Mouse (Mus musculus) small intestine, adult 2 months (tissue): ENCODE data around the gene Ppp1r3e. TPM values are rescaled to one million over a fixed set of nuclear protein-coding genes. Genes with fewer than 3 reads are reported as not detected.

ENCODE experiments used
- H3K27ac ChIP-seq: fragments of 200-500 bp; 2 replicates; pipeline ENCODE4 v1.5.1; 2012; ENCODE audit warnings: low read depth, low read length, control low read depth, inconsistent platforms; ENCODE audit not compliant: insufficient read depth
- H3K27me3 ChIP-seq: fragments of 200-500 bp; 2 replicates; pipeline ENCODE4 v1.6.1; 2012; ENCODE audit warnings: mild to moderate bottlenecking, moderate library complexity, low read length, inconsistent platforms; ENCODE audit not compliant: control insufficient read depth, insufficient read depth
- H3K36me3 ChIP-seq: fragments of 200-500 bp; 2 replicates; pipeline ENCODE4 v1.6.1; 2012; ENCODE audit warnings: mild to moderate bottlenecking, low read length, control low read depth, inconsistent platforms; ENCODE audit not compliant: control insufficient read depth, insufficient read depth
- H3K4me1 ChIP-seq: fragments of 200-500 bp; 2 replicates; pipeline ENCODE4 v1.6.1; 2012; ENCODE audit warnings: low read length, inconsistent platforms, mixed read lengths; ENCODE audit not compliant: control insufficient read depth, insufficient read depth, insufficient read length
- H3K4me3 ChIP-seq: fragments of 200-500 bp; 2 replicates; pipeline ENCODE4 v1.5.1; 2012; ENCODE audit warnings: low read depth, mild to moderate bottlenecking, control low read depth, inconsistent platforms, low read length, moderate library complexity
- CTCF ChIP-seq: fragments of 200-500 bp; IDR thresholded peaks from 2 replicates; pipeline ENCODE4 v1.5.1; 2012; ENCODE audit warnings: low read depth, mild to moderate bottlenecking, control low read depth, inconsistent platforms, low read length, moderate library complexity, mixed read lengths; ENCODE audit not compliant: insufficient replicate concordance, insufficient read length; ENCODE audit errors: extremely low read depth
- POLR2A ChIP-seq: fragments of 200-500 bp; IDR thresholded peaks from 2 replicates; pipeline ENCODE4 v1.6.1; 2012; ENCODE audit warnings: low read depth, mild to moderate bottlenecking, control low read depth, inconsistent platforms, low read length, moderate library complexity
- WGBS: fragments of 180-500 bp; shearing (Covaris S2); methylation state at CpG from one replicate; pipeline ENCODE4 v1.1.7; 2018; 5-methylcytosine and 5-hydroxymethylcytosine counted together
- polyA plus RNA-seq: library from polyadenylated mRNA; depleted of rRNA; stranded (reverse); fragments of >200 nt; gene quantifications from 2 replicates; pipeline ENCODE4 v1.2.3, GENCODE M21; 2012

Gene Ppp1r3e
- polyA plus RNA-seq, 1 experiment: 17.4 TPM

DNA sequence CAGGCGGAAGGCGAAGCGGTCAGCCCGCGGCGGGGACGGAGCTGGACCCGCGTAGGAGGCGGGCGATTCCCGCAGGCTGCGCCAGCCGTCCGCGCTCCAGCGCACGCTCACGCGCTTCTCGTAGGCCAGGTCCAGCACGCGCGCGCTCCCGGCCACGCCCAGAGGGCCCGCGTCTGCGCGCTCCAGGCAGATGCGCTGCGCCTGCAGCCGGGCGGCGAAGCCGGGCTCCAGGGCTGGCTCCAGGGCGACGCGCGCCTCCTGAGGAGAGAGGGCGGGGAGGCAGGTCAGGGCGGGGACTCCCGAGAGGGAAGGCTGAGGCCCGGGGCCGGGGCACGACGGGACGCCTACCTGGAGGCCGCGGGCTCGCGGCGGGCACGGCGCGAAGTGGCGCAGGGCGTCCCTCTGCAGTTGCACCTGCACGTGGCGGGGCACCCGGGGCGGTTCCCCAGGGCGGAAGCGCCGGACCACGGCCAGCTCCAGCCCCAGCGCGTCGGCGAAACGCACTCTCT lies 757 bp downstream of the Ppp1r3e start:
- Histone ChIP-seq H3K27ac (peak overlapping the region; percentile 60), H3K4me3 (peak overlapping the region; percentile 78), H3K4me1 (peaks cover 10% of the 10 kb centered on the region; the same call in 1 of the 2 replicates), H3K36me3 (no peaks in the 10 kb centered on the region), H3K27me3 (no peaks in the 10 kb centered on the region)
- TF ChIP-seq CTCF: no peak
- TF ChIP-seq POLR2A: no peak; the same call in 1 of the 2 replicates
- under 1% methylated on average over 72 of the region's 72 CpGs for WGBS

DNA sequence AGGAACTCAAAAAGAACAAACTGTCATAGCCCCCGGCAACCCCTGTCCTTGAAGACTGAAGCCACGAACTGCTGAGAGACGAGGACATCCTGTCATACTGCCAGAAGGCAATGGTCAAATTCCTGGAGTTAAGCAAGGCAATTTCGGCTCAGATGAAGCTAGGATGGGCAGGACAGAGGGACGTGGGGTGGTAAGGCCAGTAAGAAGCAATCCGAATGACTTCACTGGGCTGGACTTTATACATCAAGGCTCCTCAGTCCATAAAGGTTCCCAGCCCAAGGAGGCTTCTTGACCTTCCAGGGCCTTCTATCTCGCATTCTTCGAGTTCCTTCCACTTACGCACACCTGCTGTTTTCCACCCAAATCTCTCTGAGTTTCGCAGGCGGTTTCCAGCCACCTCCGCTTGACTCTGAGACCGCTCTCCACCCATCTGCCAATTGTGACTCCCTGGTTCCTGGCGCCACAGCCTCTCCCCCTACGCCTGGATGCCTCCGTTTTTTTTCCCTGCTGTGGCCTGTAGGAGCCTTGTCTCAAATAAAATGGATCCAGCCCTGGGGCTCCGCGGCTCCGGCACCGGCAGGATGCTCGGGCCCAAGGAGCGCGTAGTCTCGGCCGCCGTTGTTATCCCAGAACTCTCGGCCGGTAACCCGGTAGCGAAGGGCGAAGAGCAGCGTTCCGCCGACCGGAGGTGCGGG lies 1.4 kb downstream of the Ppp1r3e start:
- Histone ChIP-seq H3K27ac (peak overlapping the region; percentile 38), H3K36me3 (no peaks in the 10 kb centered on the region), H3K4me3 (peak overlapping the region; percentile 78), H3K27me3 (no peaks in the 10 kb centered on the region), H3K4me1 (peaks cover 10% of the 10 kb centered on the region; the same call in 1 of the 2 replicates)
- TF ChIP-seq POLR2A: no peak
- TF ChIP-seq CTCF: 0 out of 2 replicates have a peak, but pooled peaks have one; percentile 4
- WGBS: 3% methylated on average over 36 of the region's 36 CpGs

DNA sequence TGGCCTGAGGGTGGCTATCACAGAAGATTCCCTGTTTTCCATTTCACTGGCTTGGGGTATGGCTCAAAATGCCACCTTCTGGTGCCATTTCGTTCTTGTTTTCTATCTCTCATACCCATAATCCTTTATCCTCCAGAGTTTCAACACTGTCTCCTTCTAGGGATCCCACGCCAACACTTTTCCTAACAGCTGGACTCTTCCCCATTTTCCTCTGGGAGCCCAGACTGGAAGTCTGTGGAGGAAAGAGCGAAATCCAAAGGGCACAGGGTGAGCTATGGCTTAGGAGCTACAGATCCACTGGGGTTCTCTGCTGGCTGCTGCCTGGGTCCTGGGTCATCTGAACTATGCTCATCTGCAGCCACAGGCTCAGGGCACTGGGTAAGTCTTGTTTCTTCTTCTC lies 3.2 kb downstream of the Ppp1r3e start:
- no peak overlapping the region for H3K4me3 ChIP-seq
- H3K27me3 ChIP-seq: no peaks in the 10 kb centered on the region
- H3K27ac ChIP-seq: no peak overlapping the region
- no peak for TF ChIP-seq POLR2A
- TF ChIP-seq CTCF: no peak
- 72% methylated on average over 3 of the region's 3 CpGs for WGBS
- peaks cover 10% of the 10 kb centered on the region; the same call in 1 of the 2 replicates for H3K4me1 ChIP-seq
- no peaks in the 10 kb centered on the region for H3K36me3 ChIP-seq

DNA sequence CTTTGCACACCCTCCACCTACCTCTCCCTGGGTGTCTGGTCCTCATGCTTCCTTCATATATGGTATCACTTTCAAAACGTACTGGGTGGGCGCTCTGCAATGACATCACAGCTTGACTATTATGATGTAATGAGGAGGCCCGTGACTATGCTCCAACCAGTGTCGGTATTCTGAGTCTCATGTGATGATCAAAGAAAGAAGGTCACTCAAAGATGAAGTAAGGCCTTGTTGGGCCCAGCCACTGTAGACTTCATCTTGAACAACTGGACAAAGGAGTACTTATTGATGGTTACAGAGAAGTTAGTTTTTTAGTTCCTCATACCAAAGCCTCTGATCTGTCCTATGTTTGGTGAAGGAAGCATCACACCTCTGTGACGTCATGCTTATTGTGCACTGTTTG lies 6.5 kb downstream of the Ppp1r3e start, which contains the start of gene Homez:
TSS of gene Homez (minus strand) at position 101 of the 400 bp plus-strand sequence.
- TF ChIP-seq CTCF: no peak
- no peak for TF ChIP-seq POLR2A
- Histone ChIP-seq H3K4me3 (no peak within 1 kb of the TSS), H3K36me3 (no peaks in the 10 kb centered on the region), H3K27ac (no peak within 1 kb of the TSS), H3K4me1 (peaks cover 8% of the 10 kb centered on the region; the same call in 1 of the 2 replicates), H3K27me3 (no peaks in the 10 kb centered on the region)
- 90% methylated on average over 5 of the region's 5 CpGs for WGBS

DNA sequence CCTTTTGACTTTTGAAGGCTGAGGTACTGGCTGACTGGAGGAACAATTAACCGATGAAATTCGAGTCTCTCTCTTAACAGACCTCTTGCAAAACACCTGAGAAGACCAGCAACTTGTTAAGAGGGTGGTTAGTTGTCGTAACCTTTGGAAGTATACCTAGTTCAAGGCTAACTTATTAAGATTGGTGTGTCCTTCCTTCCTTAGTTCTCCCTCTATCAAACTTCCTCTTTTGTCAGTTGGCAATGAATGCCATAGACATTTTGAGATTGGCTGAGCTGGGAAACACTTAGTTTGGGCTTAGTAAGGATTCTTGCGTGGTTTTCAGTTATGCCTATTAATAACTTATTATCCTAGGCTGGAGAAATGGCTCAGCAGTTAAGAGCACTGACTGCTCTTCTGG lies 9.3 kb downstream of the Ppp1r3e start:
- Histone ChIP-seq H3K27me3 (no peaks in the 10 kb centered on the region), H3K27ac (no peak overlapping the region), H3K36me3 (no peaks in the 10 kb centered on the region), H3K4me3 (no peak overlapping the region), H3K4me1 (no peaks in the 10 kb centered on the region)
- WGBS: 92% methylated on average over 4 of the region's 4 CpGs
- TF ChIP-seq CTCF (no peak), POLR2A (no peak)

DNA sequence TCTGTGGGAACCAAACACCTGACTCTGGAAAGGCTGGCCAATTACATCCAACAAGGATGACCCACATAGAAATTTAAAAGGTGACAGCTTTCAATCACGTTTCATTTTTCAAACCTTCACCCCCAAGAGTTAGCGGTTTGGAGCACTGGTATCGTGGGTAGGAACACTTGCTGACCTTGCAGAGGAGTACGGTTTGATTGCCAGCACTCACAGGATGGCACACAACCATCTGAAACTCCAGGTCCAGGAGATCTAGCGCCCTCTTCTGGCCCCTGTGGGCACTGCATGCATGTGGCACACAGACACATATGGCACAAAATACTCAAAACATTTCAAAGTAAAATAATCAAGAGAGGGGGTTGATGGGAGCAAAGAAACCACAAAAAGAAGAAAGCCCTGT lies 10.4 kb downstream of the Ppp1r3e start:
- no peak overlapping the region for H3K4me3 ChIP-seq
- no peaks in the 10 kb centered on the region for H3K27me3 ChIP-seq
- 61% methylated on average over 5 of the region's 5 CpGs for WGBS
- H3K36me3 ChIP-seq: no peaks in the 10 kb centered on the region
- TF ChIP-seq CTCF: peak; percentile 66; the same call in 1 of the 2 replicates
- TF ChIP-seq POLR2A: no peak
- H3K4me1 ChIP-seq: no peaks in the 10 kb centered on the region
- no peak overlapping the region for H3K27ac ChIP-seq

DNA sequence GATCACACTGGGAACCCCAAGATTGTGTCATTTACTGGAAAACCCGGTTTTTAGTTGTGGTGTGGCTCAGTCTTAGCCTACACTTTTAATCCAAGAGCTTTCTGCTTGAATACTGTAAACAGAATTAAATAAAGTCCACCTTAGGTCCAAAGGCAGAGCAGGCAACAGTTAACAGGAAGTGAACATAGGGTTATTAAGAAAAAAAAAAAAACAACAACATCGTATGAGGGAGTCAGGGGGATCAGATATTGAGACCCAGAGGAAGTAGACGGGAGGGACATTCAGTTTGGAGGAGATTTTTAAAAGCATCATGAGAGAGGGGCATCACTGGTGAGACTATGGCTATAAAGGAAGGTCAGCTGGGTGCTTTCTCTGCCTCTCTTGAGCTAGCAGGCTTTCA lies 11.1 kb downstream of the Ppp1r3e start:
- Histone ChIP-seq H3K4me3 (no peak overlapping the region), H3K36me3 (no peaks in the 10 kb centered on the region), H3K4me1 (no peaks in the 10 kb centered on the region), H3K27me3 (no peaks in the 10 kb centered on the region), H3K27ac (no peak overlapping the region)
- TF ChIP-seq CTCF: no peak
- TF ChIP-seq POLR2A: no peak
- WGBS: 38% methylated on average over 3 of the region's 3 CpGs
